Mouse (Mus musculus) C2C12 (cell line): Measurements from ENCODE around the gene Psd. TPM values are rescaled to one million over a fixed set of nuclear protein-coding genes. Genes with fewer than 3 reads are reported as not detected.

Experiments used
- H3K27me3 ChIP-seq: one replicate; pipeline ENCODE4 v1.6.1; 2011; ENCODE audit not compliant: control insufficient read depth, insufficient read depth, insufficient read length
- H3K36me3 ChIP-seq: one replicate; pipeline ENCODE4 v1.6.1; 2011; ENCODE audit not compliant: control insufficient read depth, insufficient read depth
- H3K4me3 ChIP-seq: one replicate; pipeline ENCODE4 v1.5.1; 2011; ENCODE audit warnings: mild to moderate bottlenecking, control low read depth; ENCODE audit not compliant: poor library complexity, insufficient read depth, severe bottlenecking
- H3K79me2 ChIP-seq: one replicate; pipeline ENCODE4 v1.6.1; 2011; ENCODE audit not compliant: control insufficient read depth, insufficient read depth
- H3K79me3 ChIP-seq: one replicate; pipeline ENCODE4 v1.6.1; 2011; ENCODE audit warnings: low read depth, control low read depth
- H3ac ChIP-seq: one replicate; pipeline ENCODE3; 2011; ENCODE audit warnings: low read depth; ENCODE audit not compliant: control insufficient read depth, insufficient read length
- CEBPB ChIP-seq: IDR thresholded peaks from one replicate; pipeline ENCODE4 v1.6.1; 2011; ENCODE audit warnings: low read depth, mild to moderate bottlenecking, control low read depth, moderate library complexity
- CTCF ChIP-seq: IDR thresholded peaks from one replicate; pipeline ENCODE4 v1.5.1; 2011; ENCODE audit not compliant: control insufficient read depth, insufficient read depth, insufficient read length
- FOSL1 ChIP-seq: IDR thresholded peaks from one replicate; pipeline ENCODE4 v1.8.0; 2011; ENCODE audit warnings: mild to moderate bottlenecking, low read length; ENCODE audit not compliant: poor library complexity, insufficient read depth, severe bottlenecking
- MAX ChIP-seq: IDR thresholded peaks from one replicate; pipeline ENCODE4 v1.6.1; 2011; ENCODE audit warnings: mild to moderate bottlenecking, control low read depth
- MYOD1 ChIP-seq: IDR thresholded peaks from one replicate; pipeline ENCODE4 v1.6.1; 2011; ENCODE audit warnings: low read depth; ENCODE audit not compliant: control insufficient read depth, insufficient read length
- MYOG ChIP-seq: IDR thresholded peaks from one replicate; pipeline ENCODE4 v1.6.1; 2011; ENCODE audit not compliant: control insufficient read depth, insufficient read length; ENCODE audit errors: extremely low read depth
- USF1 ChIP-seq: IDR thresholded peaks from one replicate; pipeline ENCODE4 v1.6.1; 2011; ENCODE audit warnings: low read depth, mild to moderate bottlenecking, control low read depth, moderate library complexity
- polyA plus RNA-seq: library from polyadenylated mRNA; unstranded; fragments of >200 nt; fragmentation: generic; extraction: Trizol; gene quantifications from one replicate; pipeline ENCODE4 v1.2.1, GENCODE M21; 2012; ENCODE audit warnings: missing spikeins

Psd gene
- polyA plus RNA-seq, 1 experiment = 11.8 TPM

GRCm38 (mm10) chr19:46300294-46301045 is 26.5 kb downstream of the Psd start:
- TF ChIP-seq MYOD1 (no peak), FOSL1 (no peak), MYOG (no peak), CEBPB (no peak), MAX (no peak), USF1 (peak; percentile 81), CTCF (no peak)
- Histone ChIP-seq H3ac (no peak overlapping the region), H3K27me3 (no peaks in the 10 kb centered on the region), H3K79me2 (no peaks in the 10 kb centered on the region), H3K4me3 (no peak overlapping the region), H3K36me3 (no peaks in the 10 kb centered on the region), H3K79me3 (no peaks in the 10 kb centered on the region)

GRCm38 (mm10) chr19:46296938-46297337 is 30.0 kb downstream of the Psd start:
- Histone ChIP-seq H3K79me2 (no peaks in the 10 kb centered on the region), H3K27me3 (no peaks in the 10 kb centered on the region), H3K79me3 (no peaks in the 10 kb centered on the region), H3ac (no peak overlapping the region), H3K36me3 (no peaks in the 10 kb centered on the region), H3K4me3 (no peak overlapping the region)
- TF ChIP-seq MAX = no peak
- no peak for TF ChIP-seq CEBPB
- TF ChIP-seq FOSL1 = no peak
- TF ChIP-seq USF1 = no peak
- no peak for TF ChIP-seq MYOD1

DNA sequence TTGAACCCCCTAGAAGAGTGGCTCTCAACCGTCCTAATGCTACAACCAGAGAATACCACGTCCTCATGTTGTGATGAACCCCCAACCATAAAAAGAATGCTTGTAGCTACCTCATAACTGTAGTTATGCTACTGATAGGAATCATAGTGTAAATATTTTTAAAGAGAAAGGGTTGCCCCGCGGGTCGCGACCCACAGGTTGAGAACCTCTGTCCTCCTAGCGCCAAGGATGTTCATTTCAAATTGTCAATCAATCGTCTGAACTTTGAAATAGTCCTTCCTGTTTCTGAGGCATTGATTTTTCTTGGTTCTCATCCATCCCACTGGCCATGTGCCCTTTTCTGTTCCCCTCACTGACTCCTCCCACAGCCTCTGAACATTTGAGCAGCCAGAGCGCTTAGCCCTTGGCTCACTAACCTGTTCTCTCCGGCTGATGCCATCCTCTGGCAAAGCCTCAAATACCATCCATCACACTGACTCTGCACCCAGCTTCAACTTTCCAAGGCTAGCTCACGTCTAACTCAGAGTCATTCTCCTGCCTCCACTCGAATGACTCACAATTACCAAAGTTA is 36.3 kb downstream of the Psd start:
- TF ChIP-seq MYOD1 (no peak), USF1 (no peak), MAX (no peak)
- H3K27me3 ChIP-seq = no peaks in the 10 kb centered on the region
- H3K36me3 ChIP-seq = no peaks in the 10 kb centered on the region
- no peaks in the 10 kb centered on the region for H3K79me3 ChIP-seq
- H3ac ChIP-seq = no peak overlapping the region
- no peak overlapping the region for H3K4me3 ChIP-seq
- H3K79me2 ChIP-seq = no peaks in the 10 kb centered on the region

DNA sequence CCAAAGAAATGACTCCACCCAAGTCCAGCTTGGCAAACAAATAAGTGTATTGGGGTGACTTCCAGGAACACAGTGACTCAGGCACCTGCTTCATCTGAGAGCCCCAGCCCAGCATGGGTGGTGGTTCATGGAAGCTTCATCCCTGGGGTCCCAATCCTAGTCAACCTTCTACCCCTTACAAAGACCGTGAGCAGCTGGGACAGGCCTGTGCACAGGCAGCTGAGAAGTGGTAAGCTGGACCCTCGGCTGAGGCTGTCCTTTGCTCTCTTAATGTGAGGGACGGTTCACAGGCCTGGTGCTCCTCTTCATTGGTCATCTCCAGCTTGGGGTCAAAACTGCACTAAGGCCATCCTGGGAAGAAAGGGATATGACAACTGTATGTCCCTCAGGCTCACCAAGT is 39.4 kb downstream of the Psd start:
- Histone ChIP-seq H3K79me3 (no peaks in the 10 kb centered on the region), H3ac (no peak overlapping the region), H3K27me3 (no peaks in the 10 kb centered on the region), H3K4me3 (no peak overlapping the region), H3K79me2 (no peaks in the 10 kb centered on the region), H3K36me3 (peaks cover 24% of the 10 kb centered on the region)
- TF ChIP-seq CEBPB (no peak), MAX (no peak), USF1 (no peak), MYOD1 (no peak), CTCF (no peak), MYOG (no peak), FOSL1 (no peak)

DNA sequence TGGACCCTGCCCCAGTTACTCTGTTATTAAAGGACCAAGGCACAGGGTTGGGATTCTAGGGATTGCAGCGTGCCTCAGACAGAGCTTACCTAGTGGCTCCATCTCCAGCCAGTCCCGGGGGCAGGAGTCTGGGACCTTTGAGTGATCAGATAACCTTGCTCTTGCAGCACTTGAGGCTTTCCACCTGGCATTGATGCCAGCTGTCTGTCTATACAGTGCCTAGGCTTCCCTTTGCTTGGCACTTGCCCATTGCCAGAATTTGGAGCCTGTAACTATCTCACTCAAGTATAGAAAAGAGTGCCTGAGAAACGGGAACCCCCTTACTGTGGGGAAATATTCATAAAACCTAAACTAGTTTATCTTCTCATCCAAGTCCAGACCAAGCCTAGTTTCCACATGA is 40.0 kb downstream of the Psd start:
- Histone ChIP-seq H3K27me3 (no peaks in the 10 kb centered on the region), H3ac (no peak overlapping the region), H3K36me3 (peaks cover 27% of the 10 kb centered on the region), H3K4me3 (no peak overlapping the region), H3K79me2 (no peaks in the 10 kb centered on the region), H3K79me3 (no peaks in the 10 kb centered on the region)
- no peak for TF ChIP-seq FOSL1
- no peak for TF ChIP-seq MYOG
- no peak for TF ChIP-seq CTCF
- no peak for TF ChIP-seq CEBPB
- TF ChIP-seq MAX = no peak
- TF ChIP-seq MYOD1 = no peak
- no peak for TF ChIP-seq USF1

- Histone ChIP-seq H3K79me2 (no peaks in the 10 kb centered on the region), H3K36me3 (peaks cover 31% of the 10 kb centered on the region), H3K4me3 (no peak overlapping the region), H3K79me3 (no peaks in the 10 kb centered on the region), H3ac (no peak overlapping the region), H3K27me3 (no peaks in the 10 kb centered on the region)
- TF ChIP-seq MYOG (no peak), CEBPB (no peak), FOSL1 (no peak), MYOD1 (no peak), CTCF (no peak), USF1 (no peak), MAX (no peak)
Observed at GRCm38 (mm10) chr19:46286047-46286446, 40.9 kb downstream of the Psd start.
